Mouse (Mus musculus): Measurements from ENCODE around the gene Camp.

GRCm38 (mm10) chr9:109806695-109807293, 42.6 kb downstream of the Camp start:
- TF ChIP-seq POLR2A (IDR thresholded peaks at IDR 0.05; ENCODE audit: insufficient read depth, low read depth, low read length) = no peak
- no peak for TF ChIP-seq CTCF (IDR thresholded peaks at IDR 0.05; ENCODE audit: insufficient read depth, low read depth, low read length)

Measured in olfactory bulb, adult 2 months (tissue).